Mouse (Mus musculus): ENCODE measurements around the gene Nat9.

DNA sequence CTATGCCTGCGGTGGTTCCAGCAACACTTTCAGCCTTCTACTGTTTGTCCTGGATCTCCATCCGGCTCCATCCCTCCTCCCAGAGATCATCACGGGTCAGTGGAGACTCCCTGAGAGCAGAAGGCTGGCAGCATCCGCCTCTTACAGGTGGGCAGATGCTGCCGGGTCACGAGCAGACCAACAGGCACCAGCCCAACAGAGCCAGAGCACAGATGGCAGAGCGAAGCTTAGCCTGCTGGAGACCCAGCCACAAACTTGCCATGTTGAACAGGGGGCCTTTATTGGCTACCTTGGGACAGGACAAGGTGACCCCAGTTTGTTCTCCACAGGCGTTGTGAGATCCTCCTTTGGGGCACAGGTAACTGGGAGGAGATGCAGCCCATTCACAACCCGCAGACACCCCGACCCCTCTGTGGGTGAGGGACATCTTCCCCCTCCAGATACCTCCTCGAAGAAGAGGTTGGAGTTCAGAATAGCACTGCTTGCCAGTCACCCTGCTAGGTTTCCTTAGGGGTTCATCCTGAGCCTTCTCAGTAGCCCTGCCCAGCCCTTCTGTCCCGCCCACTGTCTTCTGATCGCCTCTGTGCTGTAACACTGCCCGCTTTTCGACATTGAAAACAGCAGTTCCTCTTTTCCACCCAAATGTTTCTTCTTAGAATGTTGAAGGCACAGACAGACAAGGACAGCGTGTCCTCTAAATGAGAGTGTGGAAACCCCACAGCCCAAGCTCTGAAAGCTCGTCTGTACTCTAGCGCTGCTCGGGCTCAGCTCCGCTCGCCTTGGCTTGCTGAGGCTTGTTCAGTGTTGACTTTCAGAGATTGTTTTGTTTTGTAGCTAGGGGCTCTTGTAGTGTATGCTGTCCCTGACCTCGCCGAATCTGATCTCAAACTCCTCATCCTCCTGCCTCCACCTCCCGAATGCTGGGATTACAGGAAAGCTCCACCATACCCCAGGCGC, 21.4 kb upstream of the Nat9 start:
- TF ChIP-seq TAL1 (conservative IDR thresholded peaks at IDR 0.05; ENCODE audit: low read depth, low read length) = no peak
- TF ChIP-seq GATA2 (IDR thresholded peaks at IDR 0.05; ENCODE audit: borderline replicate concordance, low read depth, low read length) = no peak
- TF ChIP-seq POLR2AphosphoS5 (IDR thresholded peaks at IDR 0.05; ENCODE audit: insufficient replicate concordance, low read depth, low read length) = no peak
- no peak for TF ChIP-seq CTCF (IDR thresholded peaks at IDR 0.05; ENCODE audit: low read depth, low read length)
